Mouse (Mus musculus) heart, adult 2 months (tissue): ENCODE data around the gene Smg6.

Experiments used
- CTCF ChIP-seq: fragments of 200-600 bp; IDR thresholded peaks from 2 replicates; pipeline ENCODE4 v1.8.1; 2022; ENCODE audit warnings: antibody characterized with exemption, mild to moderate bottlenecking, moderate library complexity
- POLR2A ChIP-seq: fragments of 200-500 bp; IDR thresholded peaks from 2 replicates; pipeline ENCODE4 v1.6.1; 2011; ENCODE audit warnings: mild to moderate bottlenecking, low read depth, low read length, control low read depth; ENCODE audit not compliant: insufficient read depth

GRCm38 (mm10) chr11:74956006-74956405, 30.4 kb downstream of the Smg6 start:
- TF ChIP-seq POLR2A (no peak), CTCF (no peak)
